Mouse (Mus musculus): ENCODE measurements around the gene Swt1. TPM values are rescaled to one million over a fixed set of nuclear protein-coding genes. Genes with fewer than 3 reads are reported as not detected.

The Swt1 gene
- polyA plus RNA-seq, 1 experiment from 2014 or later: 13.9 TPM

- Histone ChIP-seq H3K9ac (peak overlapping the region; percentile 69), H3K36me3 (replicated peaks) (no peaks in the 10 kb centered on the region), H3K4me1 (peaks cover 23% of the 10 kb centered on the region), H3K27me3 (replicated peaks) (no peaks in the 10 kb centered on the region), H3K4me3 (peak overlapping the region; percentile 69), H3K9me3 (no peaks in the 10 kb centered on the region), H3K27ac (peak overlapping the region; percentile 76), H3K4me2 (peak overlapping the region; percentile 72)
- WGBS: under 1% methylated on average over 26 of the region's 26 CpGs
- ATAC-seq (replicated peaks): peak; percentile 77
Observed at GRCm38 (mm10) chr1:151427888-151428262, 380 bp downstream of the Swt1 start.

GRCm38 (mm10) chr1:151426947-151427600 lies 1.2 kb downstream of the Swt1 start:
- H3K9me3 ChIP-seq: no peaks in the 10 kb centered on the region
- ATAC-seq (replicated peaks): no peak
- no peak overlapping the region for H3K9ac ChIP-seq
- 0 out of 2 replicates have a peak, but pooled peaks cover 3% of the 10 kb centered on the region for H3K36me3 ChIP-seq (replicated peaks)
- no peaks in the 10 kb centered on the region for H3K27me3 ChIP-seq (replicated peaks)
- peak overlapping the region; percentile 72 for H3K4me2 ChIP-seq
- peak overlapping the region; percentile 69 for H3K4me3 ChIP-seq
- peaks cover 23% of the 10 kb centered on the region for H3K4me1 ChIP-seq
- H3K27ac ChIP-seq: no peak overlapping the region
- WGBS: 33% methylated on average over 7 of the region's 7 CpGs

- Histone ChIP-seq H3K9me3 (no peaks in the 10 kb centered on the region), H3K4me1 (peaks cover 4% of the 10 kb centered on the region), H3K4me3 (no peak overlapping the region), H3K27ac (no peak overlapping the region), H3K4me2 (no peak overlapping the region), H3K9ac (no peak overlapping the region), H3K36me3 (replicated peaks) (peaks cover 7% of the 10 kb centered on the region; the same call in 1 of the 2 replicates), H3K27me3 (replicated peaks) (no peaks in the 10 kb centered on the region)
- no peak for ATAC-seq (replicated peaks)
- WGBS: 89% methylated on average over 3 of the region's 3 CpGs
Observed at GRCm38 (mm10) chr1:151422178-151422577, 6.1 kb downstream of the Swt1 start.

- H3K36me3 ChIP-seq (replicated peaks): no peaks in the 10 kb centered on the region; the same call in 1 of the 2 replicates
- no peaks in the 10 kb centered on the region for H3K9me3 ChIP-seq
- H3K4me2 ChIP-seq: no peak overlapping the region
- no peak overlapping the region for H3K4me3 ChIP-seq
- no peaks in the 10 kb centered on the region for H3K27me3 ChIP-seq (replicated peaks)
- 97% methylated on average over 3 of the region's 3 CpGs for WGBS
- no peak overlapping the region for H3K9ac ChIP-seq
- no peak for ATAC-seq (replicated peaks)
- H3K27ac ChIP-seq: no peak overlapping the region
- H3K4me1 ChIP-seq: no peaks in the 10 kb centered on the region
Observed at GRCm38 (mm10) chr1:151409827-151410226, 18.4 kb downstream of the Swt1 start.

- Histone ChIP-seq H3K36me3 (replicated peaks) (no peaks in the 10 kb centered on the region), H3K9ac (no peak overlapping the region), H3K4me1 (no peaks in the 10 kb centered on the region), H3K4me2 (no peak overlapping the region), H3K4me3 (no peak overlapping the region), H3K9me3 (no peaks in the 10 kb centered on the region), H3K27me3 (replicated peaks) (no peaks in the 10 kb centered on the region), H3K27ac (no peak overlapping the region)
- 98% methylated on average over 1 of the region's 1 CpGs for WGBS
- ATAC-seq (replicated peaks): no peak
Observed at GRCm38 (mm10) chr1:151390029-151390428, 38.2 kb downstream of the Swt1 start.

- no peak for ATAC-seq (replicated peaks)
Observed at GRCm38 (mm10) chr1:151377353-151377752, 50.9 kb downstream of the Swt1 start.

GRCm38 (mm10) chr1:151372823-151373222 lies 55.4 kb downstream of the Swt1 start:
- no peak overlapping the region for H3K4me3 ChIP-seq
- H3K9me3 ChIP-seq: no peaks in the 10 kb centered on the region
- 96% methylated on average over 1 of the region's 1 CpGs for WGBS
- H3K27me3 ChIP-seq (replicated peaks): no peaks in the 10 kb centered on the region
- no peak overlapping the region for H3K27ac ChIP-seq
- H3K4me2 ChIP-seq: no peak overlapping the region
- no peak for ATAC-seq (replicated peaks)
- peaks cover 12% of the 10 kb centered on the region for H3K36me3 ChIP-seq (replicated peaks)
- no peak overlapping the region for H3K9ac ChIP-seq
- H3K4me1 ChIP-seq: no peaks in the 10 kb centered on the region

More at GRCm38 (mm10) chr1:151377353-151377752, 50.9 kb downstream of the Swt1 start:
- H3K9ac ChIP-seq: no peak overlapping the region
- 86% methylated on average over 3 of the region's 3 CpGs for WGBS
- no peaks in the 10 kb centered on the region for H3K36me3 ChIP-seq (replicated peaks)
- H3K4me3 ChIP-seq: no peak overlapping the region
- H3K9me3 ChIP-seq: no peaks in the 10 kb centered on the region
- H3K27ac ChIP-seq: no peak overlapping the region
- H3K4me1 ChIP-seq: no peaks in the 10 kb centered on the region
- no peak overlapping the region for H3K4me2 ChIP-seq
- no peaks in the 10 kb centered on the region for H3K27me3 ChIP-seq (replicated peaks)

GRCm38 (mm10) chr1:151371543-151371942 lies 56.7 kb downstream of the Swt1 start:
- peaks cover 14% of the 10 kb centered on the region for H3K36me3 ChIP-seq (replicated peaks)
- 91% methylated on average over 5 of the region's 5 CpGs for WGBS
- no peaks in the 10 kb centered on the region for H3K9me3 ChIP-seq
- H3K4me2 ChIP-seq: no peak overlapping the region
- H3K4me3 ChIP-seq: no peak overlapping the region
- H3K27me3 ChIP-seq (replicated peaks): no peaks in the 10 kb centered on the region
- H3K27ac ChIP-seq: no peak overlapping the region
- no peaks in the 10 kb centered on the region for H3K4me1 ChIP-seq
- no peak overlapping the region for H3K9ac ChIP-seq
- ATAC-seq (replicated peaks): no peak

GRCm38 (mm10) chr1:151370573-151370972 lies 57.7 kb downstream of the Swt1 start:
- Histone ChIP-seq H3K36me3 (replicated peaks) (peaks cover 20% of the 10 kb centered on the region), H3K9ac (no peak overlapping the region), H3K4me2 (no peak overlapping the region), H3K4me3 (no peak overlapping the region), H3K9me3 (no peaks in the 10 kb centered on the region), H3K4me1 (no peaks in the 10 kb centered on the region), H3K27ac (no peak overlapping the region), H3K27me3 (replicated peaks) (no peaks in the 10 kb centered on the region)
- ATAC-seq (replicated peaks): no peak
- 84% methylated on average over 3 of the region's 3 CpGs for whole genome bisulfite sequencing

GRCm38 (mm10) chr1:151368444-151368843 lies 59.8 kb downstream of the Swt1 start:
- Histone ChIP-seq H3K4me1 (no peaks in the 10 kb centered on the region), H3K9me3 (no peaks in the 10 kb centered on the region), H3K36me3 (replicated peaks) (peaks cover 36% of the 10 kb centered on the region), H3K4me3 (no peak overlapping the region), H3K9ac (no peak overlapping the region), H3K27ac (no peak overlapping the region), H3K4me2 (no peak overlapping the region), H3K27me3 (replicated peaks) (no peaks in the 10 kb centered on the region)
- WGBS: 95% methylated on average over 3 of the region's 3 CpGs
- no peak for ATAC-seq (replicated peaks)

- Histone ChIP-seq H3K4me1 (no peaks in the 10 kb centered on the region), H3K4me2 (no peak overlapping the region), H3K4me3 (no peak overlapping the region), H3K27ac (no peak overlapping the region), H3K36me3 (replicated peaks) (peaks cover 41% of the 10 kb centered on the region), H3K27me3 (replicated peaks) (no peaks in the 10 kb centered on the region), H3K9me3 (no peaks in the 10 kb centered on the region), H3K9ac (no peak overlapping the region)
- WGBS: 93% methylated on average over 5 of the region's 5 CpGs
- no peak for ATAC-seq (replicated peaks)
Observed at GRCm38 (mm10) chr1:151367721-151368324, 60.4 kb downstream of the Swt1 start.

- no peak overlapping the region for H3K4me3 ChIP-seq
- ATAC-seq (replicated peaks): no peak
- no peak overlapping the region for H3K4me2 ChIP-seq
- no peak overlapping the region for H3K27ac ChIP-seq
- WGBS: 88% methylated on average over 8 of the region's 8 CpGs
- H3K9ac ChIP-seq: no peak overlapping the region
- no peaks in the 10 kb centered on the region for H3K9me3 ChIP-seq
- no peaks in the 10 kb centered on the region for H3K4me1 ChIP-seq
- H3K27me3 ChIP-seq (replicated peaks): no peaks in the 10 kb centered on the region
- H3K36me3 ChIP-seq (replicated peaks): peaks cover 47% of the 10 kb centered on the region
Observed at GRCm38 (mm10) chr1:151366944-151367605, 61.2 kb downstream of the Swt1 start.
